Mouse (Mus musculus): ENCODE results near the gene Mthfd2.
"Not testable (repeated sequence)": the region's sequence is repeated elsewhere in the genome, so short reads cannot be mapped to it uniquely, and the experiment has no call there.

Gene Mthfd2

GRCm38 (mm10) chr6:83325525-83326393, at the start of gene Mthfd2, which contains the start of gene Mob1a:
Gene Mthfd2 (minus strand): TSS chr6:83325908.
Gene Mob1a (plus strand): TSS chr6:83326016.
- peak; percentile 95 for DNase-seq

DNA sequence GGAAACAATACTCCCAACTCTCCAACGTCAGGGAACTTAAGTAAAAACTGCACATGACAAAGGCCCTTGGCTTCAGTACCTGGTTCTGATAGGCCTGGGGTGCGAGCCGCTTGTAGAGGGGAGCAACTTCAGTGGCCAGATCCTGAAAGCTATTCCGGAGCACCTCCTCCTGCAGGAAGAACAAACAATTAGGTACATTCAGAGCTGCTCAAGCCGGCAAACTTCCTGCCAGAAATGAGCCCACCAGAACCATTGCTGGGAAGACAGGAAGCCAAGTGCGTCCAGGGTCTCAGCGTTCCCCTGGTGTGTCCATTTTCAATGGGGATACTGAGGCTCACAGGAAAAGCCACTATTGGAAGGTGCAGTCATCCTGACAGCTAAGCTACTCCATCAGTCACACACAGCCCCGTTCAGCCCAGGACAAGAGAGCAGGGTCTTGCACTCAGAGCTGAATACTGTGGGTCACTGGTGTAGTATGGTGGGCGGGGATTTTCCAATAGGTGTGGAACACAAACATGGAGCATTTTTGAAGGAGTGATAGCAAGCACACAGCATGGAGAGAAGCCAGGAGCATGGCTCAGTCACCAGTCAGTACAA, 48.1 kb upstream of the Mthfd2 start:
- DNase-seq, result no peak

DNA sequence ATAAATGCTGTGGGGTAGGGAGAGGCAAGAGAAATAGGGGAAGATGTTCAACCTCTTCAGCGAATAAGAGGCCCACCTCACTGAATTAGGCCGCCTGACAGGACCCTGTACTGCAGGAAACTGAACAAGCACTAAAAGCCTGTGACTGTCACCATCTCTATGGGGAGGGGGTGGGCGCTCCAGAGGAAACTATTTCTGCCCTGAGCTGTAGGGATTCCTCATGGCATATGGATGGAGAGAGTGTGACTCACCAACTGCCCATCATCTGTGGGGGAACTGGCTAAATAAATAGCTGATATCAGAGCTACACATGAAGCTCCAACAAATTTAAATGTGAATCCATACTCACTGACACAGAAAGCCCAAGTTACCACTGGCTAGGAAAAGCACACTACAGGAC, 45.6 kb upstream of the Mthfd2 start:
- no peak for DNase-seq

DNA sequence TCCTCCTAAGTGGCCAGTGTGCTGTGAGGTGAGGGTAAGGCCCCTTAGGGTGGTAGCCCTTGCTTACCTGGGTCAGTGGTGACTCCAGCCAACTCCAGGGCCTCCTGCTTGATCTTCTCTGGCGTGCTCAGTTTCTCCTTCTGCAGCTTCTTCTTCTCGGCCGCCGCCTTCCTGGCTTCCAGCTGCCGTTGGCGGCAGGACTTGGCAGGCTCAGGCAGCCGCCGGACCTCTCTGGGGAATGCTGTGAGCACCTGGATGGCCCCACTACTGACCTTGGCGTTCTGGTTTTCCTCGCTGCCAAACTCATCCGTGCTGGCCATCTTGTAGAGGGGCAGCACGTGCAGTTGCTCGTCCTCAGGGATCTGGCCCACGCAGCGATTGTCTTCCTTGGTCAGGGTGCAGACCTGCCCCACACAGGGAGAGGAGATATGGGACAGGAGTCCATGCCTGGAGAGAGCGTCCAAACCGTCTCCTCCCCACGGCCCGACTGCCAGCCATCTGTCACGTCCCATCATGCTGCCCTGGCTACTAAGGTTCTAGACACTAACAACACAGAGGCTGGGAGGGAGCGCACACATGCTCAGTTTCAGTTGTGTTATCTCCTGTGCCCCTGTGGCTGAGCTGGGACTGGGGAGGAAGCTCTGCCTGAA, 44.7 kb upstream of the Mthfd2 start:
- DNase-seq, result no peak

DNA sequence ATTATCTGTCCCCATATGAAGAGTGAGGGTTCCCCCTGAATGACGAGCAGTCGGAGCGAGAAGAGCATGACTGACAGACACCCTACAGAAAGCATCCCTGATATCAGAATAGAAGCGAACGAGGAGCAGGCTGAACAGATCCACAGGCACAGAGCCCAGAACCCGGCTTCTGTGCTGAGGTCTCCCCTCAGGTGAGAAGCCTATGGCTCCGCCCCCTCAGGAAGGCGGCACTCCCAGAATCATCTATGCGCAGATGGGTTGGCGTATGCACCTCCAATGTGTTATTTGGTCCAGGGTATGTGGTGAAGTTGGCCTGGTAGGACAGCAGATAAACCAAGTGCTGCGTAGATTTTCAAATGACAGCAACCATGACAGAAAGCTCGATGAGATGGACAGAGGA, 37.4 kb upstream of the Mthfd2 start:
- no peak for DNase-seq

DNA sequence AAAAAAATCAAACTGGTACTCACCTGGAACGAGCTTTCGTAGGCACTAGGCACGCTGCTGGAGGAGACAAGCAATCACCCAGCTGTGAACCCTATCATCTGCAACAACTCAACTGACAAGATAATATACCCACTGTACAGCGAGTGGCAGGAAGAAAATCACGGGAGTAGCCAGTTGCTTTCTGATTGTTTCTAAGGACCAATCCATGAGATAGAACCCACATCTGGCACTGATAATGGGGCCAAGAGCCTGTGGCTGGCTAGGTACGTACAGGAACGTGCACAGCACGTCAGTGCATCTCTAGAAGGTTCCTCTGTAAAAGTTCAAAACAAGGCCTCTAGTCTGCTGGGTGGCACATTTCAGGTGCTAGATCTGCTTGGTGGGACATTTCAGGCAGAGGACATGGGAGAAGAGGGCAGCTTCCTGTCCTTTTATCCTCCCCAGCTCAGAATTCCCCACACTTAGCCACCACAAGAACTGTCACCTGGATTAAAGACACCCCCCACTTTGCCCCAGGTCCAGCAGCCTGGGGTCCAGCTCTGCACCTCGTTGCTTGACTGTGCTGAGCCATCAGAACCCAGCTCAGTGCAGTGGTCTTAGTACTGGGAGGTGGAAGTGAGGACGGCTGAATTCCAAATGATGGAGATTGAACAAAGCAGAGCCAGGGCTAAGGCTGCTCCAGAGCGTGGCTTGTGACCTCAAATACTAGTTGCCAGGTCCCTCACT, 36.0 kb upstream of the Mthfd2 start:
- no peak for DNase-seq

- no peak for DNase-seq
Measured at GRCm38 (mm10) chr6:83357436-83357835, 31.7 kb upstream of the Mthfd2 start.

DNA sequence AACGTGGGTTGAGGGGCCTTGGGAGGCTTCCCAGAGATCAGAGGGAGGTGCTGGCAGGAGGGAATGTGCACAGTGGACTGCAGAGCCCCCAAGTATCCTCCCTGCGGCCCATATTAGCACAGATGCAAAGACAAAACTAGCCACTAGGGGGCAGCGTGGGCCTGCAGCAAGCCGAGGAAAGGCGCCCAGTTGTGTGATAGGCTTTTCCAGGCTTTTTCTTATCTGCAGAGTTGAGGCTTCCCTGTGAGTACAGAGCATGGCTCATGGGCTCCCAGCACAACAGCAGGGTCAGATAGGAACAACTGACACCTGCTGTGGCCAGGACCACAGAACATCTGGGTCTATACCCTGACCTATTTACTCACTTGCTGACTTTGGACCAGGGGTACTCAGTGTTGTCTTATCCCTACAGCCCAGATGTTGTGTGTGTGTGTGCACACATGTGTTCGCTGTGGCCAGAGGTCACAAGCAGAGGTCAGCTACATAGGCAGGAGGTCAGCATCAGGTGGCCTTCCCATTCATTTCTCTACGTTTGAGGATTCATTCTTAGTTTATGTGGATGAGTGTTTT, 30.9 kb upstream of the Mthfd2 start:
- peak; percentile 92 for DNase-seq

DNA sequence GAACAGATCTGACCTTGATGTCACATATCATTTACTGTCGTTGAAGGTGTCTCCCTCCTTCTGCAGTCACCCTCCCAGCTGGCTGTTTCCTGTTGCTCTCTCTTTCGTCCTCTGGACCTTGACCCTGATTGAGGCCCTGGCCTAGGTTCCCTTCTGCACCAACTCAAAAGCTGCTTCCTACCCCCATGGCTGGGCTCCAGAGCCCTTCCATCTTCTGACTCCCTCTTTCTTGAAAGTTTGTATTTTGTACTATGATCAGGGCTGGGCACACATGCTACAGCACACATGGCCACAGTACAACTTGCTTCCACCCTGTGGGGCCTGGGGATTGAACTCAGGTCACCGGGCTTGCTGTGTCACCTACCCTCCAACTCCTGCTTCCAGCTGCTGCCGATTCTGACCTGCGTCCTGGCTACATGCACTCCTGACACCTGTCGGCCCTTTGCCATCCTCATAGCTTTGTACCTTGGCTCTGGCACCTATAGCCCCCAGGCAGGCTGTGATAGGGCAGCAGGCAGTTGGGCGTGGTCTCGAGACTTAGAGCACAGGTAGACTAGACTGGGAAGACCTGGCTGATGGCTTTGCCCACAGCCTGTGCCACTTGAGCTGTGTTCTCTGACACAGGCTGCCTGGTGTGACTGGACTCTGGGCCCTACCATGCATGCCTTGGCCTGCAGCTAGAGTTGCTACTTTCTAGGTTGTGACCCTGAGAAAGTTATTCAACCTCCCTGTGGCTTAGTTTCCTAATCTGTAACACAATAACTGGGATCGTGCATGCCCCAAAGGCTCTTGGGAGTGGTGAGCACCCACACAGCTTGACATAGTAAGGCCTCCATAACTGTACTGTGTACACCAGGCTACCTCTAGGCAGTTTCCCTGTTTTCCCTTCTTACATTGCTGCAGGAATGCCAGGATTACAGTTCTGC, 29.4 kb upstream of the Mthfd2 start:
- no peak for DNase-seq

GRCm38 (mm10) chr6:83352666-83353410, 27.1 kb upstream of the Mthfd2 start:
- DNase-seq, result no peak

DNA sequence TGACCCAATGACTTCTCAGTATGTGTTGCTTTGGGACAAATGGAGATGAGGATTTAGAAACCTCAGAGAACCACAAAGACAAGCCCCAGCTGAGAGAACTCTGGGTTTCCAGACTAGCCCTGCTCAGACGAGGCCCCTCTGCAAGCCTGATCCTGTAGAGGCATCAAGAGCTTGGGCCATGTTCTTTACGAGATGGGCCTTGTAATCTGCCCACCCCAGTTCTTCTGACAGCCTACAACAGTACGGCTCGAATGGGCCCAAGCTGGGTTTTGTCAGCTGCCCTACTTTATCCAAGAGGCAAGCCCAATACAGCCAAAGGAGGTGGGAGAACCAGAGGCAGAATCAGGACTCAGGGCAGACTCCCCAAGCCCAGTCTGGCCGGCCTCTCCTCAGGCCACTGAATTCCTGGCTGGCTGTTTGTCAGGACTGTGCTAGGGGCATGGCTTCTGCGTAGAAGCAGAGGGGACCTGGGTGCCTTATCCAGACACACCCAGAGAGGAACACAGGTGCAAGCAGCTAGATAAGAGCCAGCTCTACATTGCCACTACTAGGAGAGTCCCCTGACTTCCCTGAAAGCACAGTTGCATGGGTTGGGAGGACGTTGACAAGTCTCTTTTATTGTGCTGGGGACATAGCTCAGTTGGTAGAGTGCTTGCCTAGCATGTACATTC, 25.9 kb upstream of the Mthfd2 start:
- no peak for DNase-seq

DNA sequence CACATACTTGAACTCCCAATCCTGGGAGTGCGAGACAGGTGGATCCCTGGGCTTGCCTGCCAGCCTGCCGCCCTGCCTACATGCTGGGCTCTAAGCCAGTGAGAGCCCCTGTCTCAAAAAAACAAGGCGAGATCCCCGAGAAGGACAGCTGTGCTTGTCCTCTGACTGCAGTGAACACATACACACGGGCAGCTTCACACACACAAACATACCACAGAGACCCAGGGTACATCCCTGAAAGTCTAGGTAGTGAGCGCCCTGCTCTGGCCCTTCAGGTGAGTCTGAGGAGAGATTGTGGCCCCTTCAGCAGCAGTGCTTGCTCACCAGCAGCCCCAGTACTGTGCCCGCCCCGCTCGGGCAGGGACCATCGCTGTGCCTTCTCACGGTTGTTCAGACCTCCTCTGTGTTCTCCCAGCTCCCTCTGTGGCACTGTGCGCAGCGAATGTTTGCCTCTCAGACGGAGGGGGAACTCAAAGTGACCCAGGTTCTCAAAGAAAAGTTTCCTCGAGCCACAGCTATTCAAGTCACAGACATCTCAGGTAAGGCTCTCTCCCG, 25.2 kb upstream of the Mthfd2 start:
- DNase-seq, result no peak

- DNase-seq, result no peak
Measured at GRCm38 (mm10) chr6:83350172-83350571, 24.5 kb upstream of the Mthfd2 start.

GRCm38 (mm10) chr6:83349274-83349958, 23.7 kb upstream of the Mthfd2 start:
- DNase-seq, result peak; percentile 98

DNA sequence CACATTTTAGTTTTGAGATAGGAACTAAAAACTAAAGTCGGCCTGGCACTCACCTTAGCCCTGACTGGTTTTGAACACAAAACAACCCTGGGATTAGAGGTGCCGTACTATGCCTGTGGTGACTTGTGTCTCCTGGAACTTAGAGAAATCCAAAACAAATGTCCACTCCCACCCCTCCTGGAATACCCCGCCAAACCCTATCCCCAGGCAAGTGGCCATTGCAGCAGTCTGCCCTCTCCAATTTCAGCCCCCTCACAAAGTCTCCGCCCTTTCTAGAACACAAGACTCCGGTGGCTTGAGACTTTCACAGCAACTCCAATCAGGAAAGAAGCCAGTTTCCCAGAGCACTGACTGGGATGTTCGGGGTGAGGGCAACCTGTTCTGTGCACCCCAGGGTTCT, 23.2 kb upstream of the Mthfd2 start, which contains the start of gene Bola3:
Bola3 (plus strand) TSS at position 275 of the 400 bp plus-strand sequence.
- no peak for DNase-seq

DNA sequence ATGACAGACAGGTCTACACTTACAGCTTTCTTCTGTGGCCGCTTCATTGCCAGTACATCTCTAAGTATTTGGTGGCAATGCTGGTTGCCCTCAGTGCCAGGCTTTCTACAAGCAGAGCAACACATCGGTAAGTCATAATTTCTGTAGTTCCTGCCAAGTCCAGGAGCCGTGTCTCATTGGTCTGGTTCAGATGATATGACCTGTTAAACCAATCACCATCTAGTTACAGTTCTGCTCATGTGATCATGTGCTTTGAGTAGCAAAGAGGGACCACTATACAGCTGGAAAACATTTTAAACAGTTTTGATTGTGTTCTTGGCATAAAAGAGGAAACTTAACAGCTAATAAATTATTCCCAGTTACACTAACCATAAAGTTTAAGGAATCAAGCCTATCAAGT, 22.2 kb upstream of the Mthfd2 start:
- no peak for DNase-seq

- not testable (repeated sequence) for DNase-seq
Measured at GRCm38 (mm10) chr6:83345285-83345684, 19.6 kb upstream of the Mthfd2 start.

GRCm38 (mm10) chr6:83342957-83343356, 17.2 kb upstream of the Mthfd2 start:
- no peak for DNase-seq

- no peak for DNase-seq
Measured at GRCm38 (mm10) chr6:83341387-83341786, 15.7 kb upstream of the Mthfd2 start.

All from thymus, postnatal 4 days (tissue).